9 mouse cellular contexts compared by ENCODE assay signal in the genomic region with DNA sequence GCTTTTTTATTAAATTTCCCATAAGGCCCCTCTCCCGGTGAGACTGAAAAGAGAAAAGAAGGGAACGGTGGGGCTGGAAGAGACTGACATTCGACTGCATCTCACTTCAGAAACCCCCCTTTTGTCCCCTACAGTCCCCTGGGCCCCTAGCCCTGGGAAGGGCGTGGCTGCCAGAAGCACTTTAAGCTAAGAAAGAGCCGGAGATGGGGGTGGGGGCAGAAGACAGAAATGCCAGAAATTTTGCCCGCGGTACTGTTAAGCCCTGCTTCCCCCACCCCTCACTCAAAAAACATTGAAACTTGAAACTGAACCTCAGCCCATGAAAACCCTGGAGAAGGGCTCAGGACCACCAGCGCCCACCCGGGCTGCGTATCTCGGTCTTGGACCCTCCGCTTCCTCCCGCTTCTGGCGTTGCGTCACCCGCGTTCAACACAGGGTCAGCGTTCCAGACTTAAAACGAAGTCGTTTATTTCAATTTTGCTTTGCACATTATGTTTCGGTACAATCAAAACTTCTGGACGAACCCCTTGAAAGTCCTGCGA. TPM values are rescaled to one million over a fixed set of nuclear protein-coding genes. Genes with fewer than 3 reads are reported as not detected.
DNase-seq lines count a peak whose midpoint lies in the region; ATAC-seq lines count a peak whose summit lies in the region.
"Had no signal": no experiment of that assay in that cellular context is flagged by ENCODE, and none has a peak within 500 bp of the region (broad histone marks: within the 10 kb centered on the region; RNA-seq: fewer than 3 reads in every experiment).

No protein-coding gene starts in this region.

- H3K4me3 ChIP-seq in heart, embryonic 10.5 days = peak overlapping the region; percentile 51
- H3K4me3 ChIP-seq in hindbrain, embryonic 10.5 days = peak overlapping the region; percentile 70
- H3K4me3 ChIP-seq in midbrain, embryonic 11.5 days (ENCODE audit: low read depth, low read length) = peak overlapping the region; percentile 27

- WGBS in heart, embryonic 10.5 days = under 1% methylated on average over 23 of the region's 23 CpGs
- 1% methylated on average over 23 of the region's 23 CpGs for WGBS in hindbrain, embryonic 10.5 days
- WGBS in midbrain, embryonic 11.5 days = under 1% methylated on average over 23 of the region's 23 CpGs

- H3K27ac ChIP-seq in heart, embryonic 10.5 days = no peak overlapping the region
- H3K27ac ChIP-seq in hindbrain, embryonic 10.5 days = no peak overlapping the region
- no peak overlapping the region for H3K27ac ChIP-seq in midbrain, embryonic 11.5 days (ENCODE audit: low read depth, low read length)

- H3K27me3 ChIP-seq in heart, embryonic 10.5 days (ENCODE audit: insufficient read depth, poor library complexity, severe bottlenecking) = peaks cover 93% of the 10 kb centered on the region
- peaks cover 94% of the 10 kb centered on the region for H3K27me3 ChIP-seq in hindbrain, embryonic 10.5 days (ENCODE audit: insufficient read depth, poor library complexity, severe bottlenecking)
- H3K27me3 ChIP-seq in midbrain, embryonic 11.5 days (ENCODE audit: control insufficient read depth, insufficient read depth, low read length) = peaks cover 61% of the 10 kb centered on the region

- H3K4me2 ChIP-seq in midbrain, embryonic 11.5 days = peak overlapping the region; percentile 55

- no peak for ATAC-seq in midbrain, embryonic 11.5 days (ENCODE audit: low FRiP score)

- H3K36me3 ChIP-seq in heart, embryonic 10.5 days = no peaks in the 10 kb centered on the region
- H3K36me3 ChIP-seq in hindbrain, embryonic 10.5 days = no peaks in the 10 kb centered on the region
- no peaks in the 10 kb centered on the region for H3K36me3 ChIP-seq in midbrain, embryonic 11.5 days (ENCODE audit: control insufficient read depth, insufficient read depth, low read length)

- no peak for DNase-seq in heart, embryonic 10.5 days (ENCODE audit: low spot score)
- DNase-seq in heart, postnatal 4 days = no peak
- peak; percentile 35 for DNase-seq in R1 (ENCODE audit: low read depth, low spot score)
- DNase-seq in hindbrain, embryonic 10.5 days (ENCODE audit: low spot score) = no peak
- peak; percentile 96 for DNase-seq in midbrain, embryonic 11.5 days (ENCODE audit: low spot score, missing footprints)
- no peak for DNase-seq in gastrocnemius, postnatal 10 days
- no peak for DNase-seq in layer of hippocampus, adult 11-12 months (ENCODE audit: low spot score)
- DNase-seq in adrenal gland, postnatal 4 days (ENCODE audit: low spot score in 2 of 2) = no peak
- DNase-seq: adrenal gland, postnatal 36 days had no signal

- H3K9ac ChIP-seq in midbrain, embryonic 11.5 days (ENCODE audit: low read length) = peak overlapping the region; percentile 30

- peaks cover 44% of the 10 kb centered on the region for H3K4me1 ChIP-seq in heart, embryonic 10.5 days
- H3K4me1 ChIP-seq in hindbrain, embryonic 10.5 days (replicated peaks) = peaks cover 56% of the 10 kb centered on the region
- peaks cover 32% of the 10 kb centered on the region for H3K4me1 ChIP-seq in midbrain, embryonic 11.5 days (ENCODE audit: control insufficient read depth, insufficient read depth, low read length)

- no peaks in the 10 kb centered on the region for H3K9me3 ChIP-seq in heart, embryonic 10.5 days
- no peaks in the 10 kb centered on the region for H3K9me3 ChIP-seq in hindbrain, embryonic 10.5 days
- H3K9me3 ChIP-seq in midbrain, embryonic 11.5 days (ENCODE audit: control insufficient read depth, low read length) = no peaks in the 10 kb centered on the region

RNA-seq across cellular contexts. Expression of a gene that starts 3.9 kb away (rescaled TPM):
- 0.16 and 0.85 TPM in 2 replicates for polyA plus RNA-seq in heart, embryonic 10.5 days (2016; fragmentation: Nextera tagmentation; extraction: Ambion mirVana)
- under 1 TPM; 0.14 to 0.17 TPM for total RNA-seq in heart, postnatal 4 days (2021)
- 3.6 and 11.7 TPM in 2 replicates for polyA plus RNA-seq in hindbrain, embryonic 10.5 days (2016; fragmentation: Nextera tagmentation; extraction: Ambion mirVana)
- polyA plus RNA-seq in midbrain, embryonic 11.5 days (2014; fragmentation: Nextera tagmentation; extraction: Ambion mirVana) = 8.4 and 10.8 TPM in 2 replicates
- total RNA-seq in gastrocnemius, postnatal 10 days (2021) = under 1 TPM in 1 of 2 experiments, not detected in 1; 0.29 TPM
- total RNA-seq in adrenal gland, postnatal 4 days (2021) = 1 to 10 TPM; 1.0 to 1.7 TPM

Comparison
In these comparisons a context has a peak if more than half of its experiments do, and no peak if none do; other contexts are left out.
1. DNase-seq: peak in R1 (single experiment) and midbrain, embryonic 11.5 days (single experiment); none in heart, embryonic 10.5 days (single experiment), heart, postnatal 4 days (single experiment), hindbrain, embryonic 10.5 days (single experiment), gastrocnemius, postnatal 10 days (single experiment), layer of hippocampus, adult 11-12 months (single experiment) and adrenal gland, postnatal 4 days (0 of 2).
2. Peak in every context shown above with its lines, with median percentiles within 50 percentile points of each other: H3K4me3 ChIP-seq.